Mouse (Mus musculus) spleen, postnatal 14 days (tissue): ENCODE data around the gene Ergic1.
A peak's percentile ranks its signal among the peaks of the same experiment; 100 is the strongest.

Experiments used
- DNase-seq, 2 experiments: peaks; one replicate each; pipeline ENCODE4 v3.0.0; 2021 to 2022; ENCODE audit warnings: low spot score in 2 of 2

Ergic1 gene

DNA sequence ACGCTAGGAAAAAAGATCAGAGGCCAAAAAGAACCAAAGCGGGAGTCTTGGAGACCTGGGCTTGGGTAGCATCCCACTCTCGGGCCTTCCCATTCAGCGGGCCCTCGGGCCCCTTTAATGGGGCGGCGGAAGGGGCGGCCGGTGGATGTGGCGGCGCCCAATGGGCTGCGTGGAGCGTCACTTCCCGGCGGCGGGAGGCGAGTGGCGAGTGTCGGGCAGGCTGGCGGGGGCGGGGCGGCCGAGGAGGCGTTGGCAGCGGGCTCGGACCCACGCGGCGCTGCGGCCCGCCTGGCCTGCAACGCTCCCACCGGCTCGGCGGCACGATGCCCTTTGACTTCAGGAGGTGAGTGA lies at the start of gene Ergic1:
Gene Ergic1, plus strand, starts transcription at position 200 of the 351 bp plus-strand sequence.
- peak; percentile 72 to 83 for DNase-seq

DNA sequence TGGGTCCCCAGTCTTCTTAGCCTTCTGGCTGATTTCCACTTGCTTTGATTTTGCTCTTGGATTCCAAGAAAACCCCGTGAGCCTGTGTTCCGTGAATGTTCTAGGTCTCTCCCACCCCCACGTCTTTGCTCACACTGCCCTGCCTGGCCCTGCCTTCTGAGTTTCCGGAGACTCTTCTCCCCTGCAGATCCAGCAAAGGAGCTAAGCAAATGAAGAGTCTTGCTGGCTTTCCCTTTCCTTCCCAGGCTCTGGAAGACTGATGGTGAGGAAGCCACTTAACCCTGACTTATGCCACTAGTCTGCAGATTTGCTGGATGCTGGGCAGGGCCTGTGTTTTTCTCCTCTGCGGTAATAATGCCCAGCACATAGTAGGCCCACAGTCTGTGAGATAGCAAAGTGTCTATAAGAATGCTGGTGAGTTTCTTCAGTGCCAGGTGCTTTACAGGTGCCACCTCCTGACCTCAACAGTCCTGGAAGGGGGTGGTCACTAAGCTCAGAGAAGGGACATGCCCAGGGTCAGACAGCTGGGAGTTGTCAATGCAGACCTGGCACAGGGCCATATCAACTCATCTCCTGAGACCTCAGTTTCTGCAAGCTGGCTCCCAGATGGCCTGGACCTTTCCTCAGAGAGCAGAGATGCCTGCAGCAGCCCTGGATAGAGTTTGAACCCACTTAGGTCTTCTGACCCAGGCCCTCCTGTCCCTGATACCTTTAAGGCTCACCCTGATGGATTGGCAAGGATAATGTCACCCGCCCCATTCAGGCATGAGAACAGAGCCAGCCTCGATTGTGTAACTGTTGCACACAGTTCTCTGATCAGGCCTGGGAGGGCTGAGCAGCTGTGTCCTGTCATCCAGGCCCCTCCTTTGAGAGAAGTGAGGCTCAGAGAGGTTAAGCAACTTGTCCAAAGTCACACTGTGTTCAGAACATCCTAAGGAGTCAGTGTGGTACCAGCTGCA lies 49.2 kb upstream of the Ergic1 start:
- no peak for DNase-seq

DNA sequence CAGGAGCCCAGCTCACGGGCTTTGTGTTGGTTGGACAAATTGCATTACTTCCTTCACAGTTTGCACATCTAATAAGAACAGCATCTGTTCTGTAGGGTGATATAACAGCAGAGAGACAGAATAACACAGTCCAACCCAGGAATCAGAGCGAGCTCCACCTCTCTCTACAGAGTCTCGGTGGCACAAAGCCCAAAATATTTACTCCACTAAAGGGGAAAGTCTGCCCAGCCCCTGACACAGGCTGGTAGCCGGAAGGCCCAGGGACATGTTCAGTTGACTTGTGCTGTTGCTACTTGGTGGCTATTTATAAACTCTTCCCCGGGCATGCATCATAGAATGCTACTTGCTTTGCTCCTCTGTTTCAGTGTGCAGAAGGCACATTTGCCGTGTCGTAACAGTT lies 48.3 kb upstream of the Ergic1 start:
- DNase-seq, result no peak

DNA sequence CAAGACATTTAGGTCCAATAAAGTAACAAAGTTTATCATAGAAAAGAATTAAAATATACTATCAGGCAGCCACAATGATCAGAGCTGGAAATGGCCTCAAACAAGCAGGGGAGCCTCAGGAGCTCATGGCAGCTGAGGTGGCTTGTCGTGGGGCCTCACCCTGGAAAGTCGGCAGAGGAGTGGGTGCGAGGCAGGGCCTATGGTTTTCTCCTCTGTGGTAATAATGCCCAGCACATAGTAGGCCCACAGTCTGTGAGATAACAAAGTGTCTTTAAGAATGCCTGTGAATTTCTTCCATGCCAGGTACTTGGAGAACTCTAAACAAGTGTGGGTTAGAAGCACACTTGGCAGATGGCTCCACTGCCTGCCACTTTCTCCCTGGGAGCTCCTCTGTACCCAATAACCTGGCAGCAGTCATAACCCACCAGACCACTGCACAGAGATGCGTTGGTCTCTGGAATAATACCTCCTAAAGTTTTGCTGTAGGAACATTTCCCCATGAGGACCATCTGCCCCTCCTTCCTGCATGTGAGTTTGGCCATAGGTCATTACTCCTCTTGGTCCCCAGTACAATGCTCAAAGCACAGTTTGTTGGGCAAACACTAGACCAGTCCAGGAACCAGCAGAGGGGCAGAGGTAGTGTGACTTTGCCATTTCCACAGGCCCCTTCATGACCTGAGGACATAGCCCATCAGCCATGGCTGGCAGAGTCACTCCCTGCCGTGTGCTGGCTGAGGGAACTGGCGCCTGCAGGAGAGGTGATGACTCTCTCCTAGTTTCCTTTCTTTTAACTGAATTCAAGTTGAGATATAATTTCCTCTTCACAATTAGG lies 47.6 kb upstream of the Ergic1 start:
- no peak for DNase-seq

DNA sequence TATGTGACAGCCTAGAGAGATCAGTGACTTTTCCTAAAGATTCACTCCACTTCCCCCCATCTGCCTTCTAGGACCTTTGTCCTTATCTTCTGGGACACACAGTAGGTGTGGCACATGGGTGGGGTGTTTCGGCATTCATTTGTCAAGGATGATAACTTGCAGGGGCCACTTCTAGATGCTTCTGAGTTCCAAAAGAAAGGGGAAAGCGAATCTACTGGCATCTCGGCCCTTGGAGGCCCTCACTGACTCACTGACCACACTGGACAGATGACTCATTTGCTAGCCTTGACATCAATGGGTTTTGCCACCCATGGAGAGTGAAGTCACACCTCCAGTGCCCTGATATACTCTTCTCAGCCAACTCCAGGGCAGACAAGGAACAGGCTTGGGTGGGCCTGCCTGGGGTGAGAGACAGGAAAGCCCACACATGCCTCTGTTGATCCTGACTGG lies 46.7 kb upstream of the Ergic1 start:
- peak in 1 of 2 experiments; percentile 38 for DNase-seq

DNA sequence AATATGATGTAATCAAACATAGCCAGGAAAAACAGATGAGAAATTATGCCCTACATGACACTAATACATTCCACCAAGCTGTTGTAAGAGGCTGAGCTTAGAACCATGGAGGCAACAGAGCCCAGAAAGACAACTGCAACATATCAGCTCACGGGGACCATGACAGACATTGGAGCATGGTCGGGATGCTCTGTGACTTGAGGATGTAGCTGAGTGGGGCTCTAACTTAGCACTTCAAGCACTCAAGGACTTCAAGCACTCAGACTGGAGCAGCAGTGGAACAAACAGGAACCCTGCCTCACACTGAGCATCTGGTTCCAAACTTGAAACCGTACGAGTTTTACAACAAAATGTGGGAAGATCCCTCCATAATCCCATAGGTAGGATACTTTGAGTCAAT lies 45.6 kb upstream of the Ergic1 start:
- no peak for DNase-seq

DNA sequence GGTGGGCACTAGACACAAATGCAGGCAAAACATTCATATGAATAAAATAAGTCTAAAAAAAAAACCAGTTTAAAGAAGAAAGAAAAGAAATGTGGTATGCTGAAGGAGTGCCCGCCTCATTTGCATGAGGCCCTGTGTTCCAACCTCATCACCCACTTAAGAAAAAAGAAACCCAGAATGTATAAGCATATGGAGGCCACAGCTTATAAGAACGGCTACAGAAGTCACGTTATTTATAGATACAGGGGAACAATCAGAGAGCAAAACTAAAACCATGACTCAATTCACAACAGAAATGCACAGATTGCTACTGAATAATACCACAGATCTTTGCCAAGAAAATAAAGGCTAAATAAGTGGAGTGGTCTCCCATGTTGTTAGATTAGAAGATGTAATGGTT lies 43.0 kb upstream of the Ergic1 start:
- no peak for DNase-seq

DNA sequence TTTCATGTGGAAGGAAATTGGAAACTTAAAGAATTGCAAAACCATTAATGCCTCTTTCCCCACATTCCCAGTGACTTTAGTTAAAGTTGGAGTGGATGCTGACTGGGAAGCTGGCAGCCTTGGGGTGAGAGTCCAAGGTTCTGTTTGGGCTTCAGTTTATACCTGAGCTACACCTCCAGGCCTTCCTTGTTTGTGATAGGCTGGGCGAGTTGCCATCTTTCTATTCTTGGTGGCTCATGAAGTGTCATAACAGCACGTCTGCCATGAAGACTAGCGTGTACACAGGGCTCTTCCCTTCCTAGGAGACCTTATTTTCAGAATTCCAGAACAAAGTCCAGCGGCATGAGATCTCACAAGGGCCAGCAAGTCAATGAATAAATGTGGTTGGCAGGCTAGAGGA lies 38.6 kb upstream of the Ergic1 start:
- no peak for DNase-seq

DNA sequence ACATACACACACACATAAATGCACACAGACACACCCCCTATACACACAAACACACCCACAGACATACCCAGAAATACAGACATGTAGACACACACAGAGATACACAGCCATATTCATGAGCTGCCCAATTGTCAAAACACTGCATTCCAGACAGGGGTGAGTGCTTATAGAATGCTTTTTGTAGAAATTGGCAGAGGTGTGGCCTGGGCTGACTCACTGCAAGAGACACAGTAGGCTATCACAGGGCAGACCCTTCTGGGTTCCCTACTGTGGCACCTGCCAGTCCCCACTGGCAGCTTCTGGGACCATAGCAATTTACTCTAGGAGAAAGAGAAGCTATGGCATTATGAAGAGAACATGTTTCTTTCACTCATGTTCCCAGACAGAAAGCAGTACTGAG lies 37.0 kb upstream of the Ergic1 start:
- DNase-seq, result no peak

DNA sequence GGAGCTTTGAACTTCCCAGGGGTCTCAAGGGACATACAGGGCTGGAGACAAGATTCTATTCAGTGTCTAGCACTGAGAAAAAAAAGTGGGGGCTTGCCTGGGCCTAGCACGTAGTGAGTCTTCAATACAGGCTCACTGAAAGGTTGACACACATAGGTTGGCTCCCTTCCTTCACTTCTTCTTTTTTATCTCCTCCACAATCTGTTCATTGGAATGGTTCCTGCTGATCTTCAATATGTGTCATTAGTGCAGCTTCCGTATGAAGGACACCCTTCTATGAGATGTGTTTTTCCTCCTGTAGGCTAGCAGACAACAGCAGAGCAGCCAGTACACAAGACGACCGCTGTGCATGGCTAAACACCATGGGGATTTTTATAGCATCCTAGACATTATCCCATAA lies 36.5 kb upstream of the Ergic1 start:
- no peak for DNase-seq

DNA sequence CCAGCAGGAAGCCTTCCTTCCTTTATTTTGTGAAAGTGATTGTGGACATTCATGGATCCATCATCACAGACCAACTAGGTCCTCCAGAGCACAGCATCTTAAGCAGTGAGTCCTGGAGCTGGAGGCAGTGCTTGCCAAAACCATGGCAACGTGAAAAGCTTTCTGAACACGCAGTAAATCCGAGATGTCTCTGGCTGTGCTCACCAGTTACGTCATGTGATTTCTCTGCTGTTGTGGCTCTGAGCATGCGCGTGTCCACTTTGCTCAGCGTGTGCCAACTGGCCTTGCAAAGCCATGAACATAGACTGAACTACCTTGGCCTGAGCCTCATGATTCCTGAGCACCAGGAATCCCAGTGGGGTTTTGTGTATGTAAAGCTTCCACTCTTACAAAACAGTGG lies 36.0 kb upstream of the Ergic1 start:
- DNase-seq, result no peak

DNA sequence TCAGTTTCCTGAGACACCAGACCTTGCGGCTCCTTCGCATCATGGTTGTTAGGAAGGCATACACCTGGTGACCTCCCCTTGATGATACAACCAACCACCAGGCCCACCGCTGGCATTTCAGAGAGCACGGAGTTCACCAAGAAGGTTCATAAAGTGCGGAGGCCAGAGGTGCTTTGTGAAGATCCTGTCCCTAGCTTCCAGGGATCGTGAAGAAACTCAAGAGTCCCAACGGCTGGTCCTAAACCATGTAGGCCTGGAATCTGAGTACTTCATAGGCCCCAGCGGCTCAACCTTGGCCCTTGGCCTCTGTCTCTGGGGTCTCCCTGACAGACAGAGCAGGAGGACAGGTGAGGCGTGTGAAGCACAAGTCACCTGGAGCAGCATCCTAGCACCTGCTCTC lies 34.0 kb upstream of the Ergic1 start:
- no peak for DNase-seq

DNA sequence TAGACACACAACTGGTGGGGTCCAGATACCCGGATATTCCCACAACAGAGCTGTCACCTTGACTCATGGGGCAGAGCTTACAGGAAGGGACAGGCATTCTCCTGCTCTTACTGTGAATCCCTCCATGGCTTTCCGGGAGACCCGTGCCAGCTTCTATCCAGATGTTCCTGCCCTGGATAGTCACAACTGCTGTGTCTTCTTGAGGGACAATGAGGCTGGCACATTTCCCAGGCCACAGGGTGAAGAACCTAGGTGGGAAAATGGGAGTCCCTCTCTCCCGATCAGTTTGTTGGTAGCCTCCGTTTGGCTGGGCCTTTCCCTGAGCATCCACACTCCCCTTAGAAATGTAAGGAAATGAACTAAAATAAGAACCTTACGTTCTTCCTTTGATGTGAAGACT lies 32.5 kb upstream of the Ergic1 start:
- no peak for DNase-seq

DNA sequence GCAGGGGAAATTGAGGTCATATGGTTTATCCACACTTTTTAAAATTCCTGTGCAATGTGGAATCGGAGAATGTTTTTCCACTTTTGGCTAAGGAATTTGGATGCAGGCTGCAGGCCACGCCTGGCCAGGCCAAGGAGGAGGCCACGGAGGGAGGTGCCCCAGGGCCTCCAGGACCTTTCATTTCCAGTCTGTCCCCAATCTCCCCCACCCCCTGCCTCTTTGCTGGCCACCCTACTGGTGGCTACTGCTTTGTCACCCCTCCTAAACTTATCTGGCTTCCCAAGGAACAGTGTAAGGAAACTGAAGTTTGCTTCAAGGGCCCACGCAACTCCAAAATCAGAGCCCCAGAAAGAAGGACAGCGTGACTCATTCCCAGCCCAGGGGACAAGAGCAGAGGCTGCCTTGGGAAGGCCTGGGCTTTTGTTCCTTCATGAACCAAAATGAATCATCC lies 31.5 kb upstream of the Ergic1 start:
- DNase-seq, result no peak

DNA sequence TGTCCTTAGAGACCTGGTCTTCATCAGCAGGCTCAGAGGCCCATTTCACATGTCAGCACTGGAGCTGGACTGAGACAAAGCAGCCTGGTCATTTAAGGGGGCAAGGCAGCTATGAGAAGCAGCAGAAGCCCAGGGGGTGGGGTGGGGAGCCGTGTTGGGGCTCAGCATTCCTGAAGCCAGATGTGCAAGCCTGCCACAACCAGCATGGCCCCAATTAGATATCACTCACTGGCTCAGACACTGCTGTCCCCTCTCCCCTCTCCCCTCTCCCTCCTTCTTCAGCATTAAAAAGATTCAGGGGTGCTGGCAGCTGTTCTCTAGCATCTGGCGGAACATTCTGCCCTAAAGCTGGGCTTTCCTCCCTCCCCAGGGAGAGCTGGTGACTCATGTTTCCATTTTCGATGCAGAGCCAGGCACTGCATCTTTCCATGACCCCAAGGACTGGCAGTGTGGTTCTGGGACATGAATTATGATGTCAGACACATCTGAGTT lies 30.7 kb upstream of the Ergic1 start:
- no peak for DNase-seq

DNA sequence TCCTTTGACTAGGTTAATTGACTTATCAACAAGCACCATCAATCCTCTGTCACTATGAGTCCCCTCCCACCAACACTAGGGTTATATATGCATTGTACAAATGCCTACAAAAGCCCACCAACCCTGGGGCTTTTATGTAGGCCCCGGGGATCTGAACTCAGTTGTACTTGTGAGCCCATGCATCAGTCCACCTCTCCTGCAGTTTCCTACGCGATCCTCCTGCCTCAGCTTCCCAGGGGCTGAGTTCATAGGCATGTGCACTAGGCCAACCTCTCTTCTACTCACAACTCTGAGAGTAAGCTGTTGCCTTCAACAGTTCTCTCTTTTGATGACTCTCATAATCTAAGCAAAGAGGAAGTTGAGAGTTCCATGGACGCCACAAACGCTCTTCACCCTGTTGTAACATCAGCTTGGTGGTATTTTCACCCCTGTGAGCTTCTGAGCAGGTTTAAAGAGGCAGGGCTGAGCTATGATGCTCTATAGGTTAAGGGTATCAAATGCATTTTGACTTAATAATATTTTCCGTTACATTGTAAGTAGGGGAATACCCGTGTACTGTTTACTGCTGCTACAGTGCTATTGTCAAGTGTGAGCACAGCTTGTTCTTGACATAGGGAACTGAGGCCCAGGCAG lies 29.8 kb upstream of the Ergic1 start:
- no peak for DNase-seq

DNA sequence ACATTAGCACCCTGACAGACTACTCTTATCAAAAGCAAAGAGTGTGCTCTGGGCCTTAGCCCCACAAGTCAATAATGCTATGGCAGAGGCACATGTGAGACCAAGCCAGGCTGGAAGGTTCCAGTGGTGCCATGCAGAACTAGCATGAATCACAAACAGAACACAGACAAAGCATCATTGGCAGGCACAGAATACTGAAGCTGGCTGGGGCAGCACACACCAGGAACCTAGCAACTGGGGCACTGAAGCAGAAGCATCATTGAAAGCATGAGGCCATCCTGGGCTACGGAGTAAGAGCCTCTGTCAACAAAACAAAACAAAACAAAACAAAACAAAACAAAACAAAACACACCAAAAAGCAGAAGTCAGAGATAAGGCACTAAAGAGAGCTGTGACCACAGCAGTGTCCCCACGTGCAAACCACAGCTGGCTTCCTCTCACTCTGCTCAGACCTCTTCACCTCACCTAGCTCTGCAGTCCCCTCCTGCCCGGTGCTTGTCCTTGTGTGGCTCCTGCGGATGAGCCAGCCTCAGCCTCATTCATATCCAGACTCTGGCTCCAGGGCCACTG lies 28.7 kb upstream of the Ergic1 start:
- DNase-seq, result no peak

DNA sequence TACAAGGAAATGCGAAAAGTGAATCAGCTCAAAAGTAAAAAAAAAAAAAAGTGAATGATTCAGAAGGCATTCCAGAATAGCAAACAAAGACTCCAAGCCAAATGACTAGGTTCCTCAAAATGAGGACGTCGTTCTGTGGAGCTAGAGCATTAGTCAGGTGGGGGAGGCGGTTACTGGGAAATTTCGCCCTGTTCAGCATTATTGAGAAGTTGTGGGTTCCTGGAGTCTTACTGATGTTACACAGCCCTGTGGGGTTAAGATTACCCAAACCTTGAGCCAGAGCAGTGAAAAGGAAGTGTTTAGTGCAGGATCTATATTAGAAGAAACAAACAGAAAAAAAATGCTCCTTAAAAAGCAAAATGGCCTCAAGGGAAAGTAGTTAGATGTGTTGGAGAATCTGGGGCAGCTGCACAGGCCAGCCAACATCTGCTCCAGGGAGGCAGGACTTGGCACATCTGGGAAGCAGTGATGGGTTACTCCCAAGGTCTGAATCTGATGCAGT lies 27.4 kb upstream of the Ergic1 start:
- DNase-seq, result no peak

DNA sequence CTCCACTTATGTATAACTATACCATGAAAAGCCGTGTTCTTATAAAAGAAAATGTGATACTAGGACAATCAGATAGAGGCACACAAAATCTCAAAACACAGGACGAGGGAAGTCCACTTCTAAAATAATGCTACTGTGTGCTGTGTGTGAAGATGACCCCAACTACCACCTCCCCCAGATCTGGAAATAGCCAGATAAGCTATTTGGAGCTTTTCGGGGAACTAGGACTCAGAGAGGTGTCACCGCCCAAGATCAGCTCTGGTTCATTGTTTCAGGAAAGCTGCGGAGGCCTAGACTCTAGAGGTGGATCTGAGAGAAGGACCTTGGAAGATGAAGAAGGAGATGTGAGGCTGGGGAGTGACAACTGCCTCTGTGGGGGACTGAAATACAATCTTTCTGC lies 26.6 kb upstream of the Ergic1 start:
- DNase-seq, result no peak

DNA sequence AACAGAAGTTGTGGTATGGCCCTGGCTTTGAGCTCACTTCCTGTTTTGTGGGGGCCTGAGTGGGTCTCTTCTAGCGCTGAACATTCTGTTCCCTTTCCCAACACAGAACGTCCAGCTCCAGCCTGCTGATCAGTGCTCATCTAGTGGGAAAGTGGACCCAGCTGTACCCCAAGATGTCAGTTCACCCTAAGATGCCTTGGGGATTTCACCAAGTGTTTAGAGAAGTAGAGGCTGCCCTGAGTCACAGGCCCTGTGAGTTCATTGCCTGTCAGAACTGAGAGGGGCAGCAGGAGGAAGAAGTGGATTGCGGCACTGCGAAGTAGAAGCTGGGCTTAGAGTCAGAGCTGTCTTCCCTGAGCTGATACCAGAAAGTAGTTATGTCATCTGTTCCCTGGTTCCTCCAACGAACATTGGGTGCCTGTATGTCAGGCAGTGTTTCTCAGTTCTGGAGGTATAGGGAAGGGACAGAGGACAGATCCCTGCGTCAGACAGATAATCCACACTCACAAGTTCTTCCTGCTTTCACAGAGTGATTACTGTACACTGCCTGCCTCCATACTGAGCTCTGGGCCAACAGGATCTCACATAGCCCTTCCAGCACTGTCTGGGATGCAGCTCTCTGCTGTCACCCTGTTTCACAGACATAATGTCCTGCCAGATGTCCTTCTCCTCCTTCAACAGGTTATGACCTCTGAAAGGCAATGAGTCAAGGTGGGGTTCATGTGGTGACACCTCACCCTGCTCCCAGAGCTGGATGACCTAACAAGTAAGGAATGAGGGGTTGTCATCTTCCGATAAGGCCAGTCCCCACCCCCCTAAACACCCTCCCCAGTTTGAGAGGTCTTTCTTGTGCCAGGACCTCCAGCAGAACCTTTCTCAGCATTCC lies 25.8 kb upstream of the Ergic1 start:
- no peak for DNase-seq
